In the genomic region with DNA sequence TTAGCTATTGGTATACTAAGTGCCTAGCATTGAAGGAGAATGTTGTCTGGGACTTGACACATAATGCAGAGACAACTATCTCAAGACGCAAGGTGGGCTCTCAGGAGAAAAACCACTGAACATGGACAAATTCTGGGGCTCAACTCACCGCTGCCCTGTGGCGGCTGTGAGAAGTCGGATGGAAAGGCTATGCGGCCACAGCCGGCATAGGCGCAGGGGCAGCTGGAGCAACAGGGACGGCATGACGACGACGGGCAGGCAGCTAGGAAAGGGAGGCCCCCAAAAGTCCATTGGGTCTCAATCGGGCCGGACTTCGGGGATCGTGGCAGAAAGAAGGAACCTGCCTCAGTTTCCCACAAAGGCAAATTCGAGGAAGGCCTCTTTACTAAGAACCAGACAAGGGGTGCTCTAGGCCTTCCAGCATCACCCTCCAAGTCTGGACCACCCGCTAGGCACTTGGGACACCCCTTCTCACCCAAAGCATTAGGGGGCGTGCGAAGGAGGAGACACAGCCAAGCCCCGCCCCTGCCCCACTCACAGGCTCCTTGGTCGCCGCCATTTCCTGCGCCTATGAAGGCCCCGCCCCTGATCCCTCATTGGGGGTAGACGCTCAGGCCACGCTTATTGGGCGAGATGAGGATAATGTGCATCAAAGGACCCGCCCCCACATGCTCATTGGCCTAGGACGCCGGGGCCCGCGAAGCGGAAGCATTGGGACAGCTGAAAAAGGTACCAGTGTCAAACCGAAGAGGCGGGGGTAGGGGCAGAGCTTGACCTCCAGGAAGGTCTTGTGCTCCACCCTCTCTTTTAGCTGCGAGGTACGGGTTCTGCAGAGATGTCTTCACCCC, we compare ENCODE assay signal across 8 mouse cellular contexts. TPM values are rescaled to one million over a fixed set of nuclear protein-coding genes. Genes with fewer than 3 reads are reported as not detected.
DNase-seq lines count a peak whose midpoint lies in the region; ATAC-seq and TF ChIP-seq lines count a peak whose summit lies in the region.

Gene Dnajc4, minus strand, starts transcription at position 562 of the 848 bp plus-strand sequence.

- intact Hi-C loops in heart, adult 2 months (cut with DNase I), result no loop called here

- H3K4me1 ChIP-seq in embryonic facial prominence, embryonic 14.5 days (ENCODE audit: control insufficient read depth, insufficient read depth, low read length), result peaks cover 29% of the 10 kb centered on the region
- H3K4me1 ChIP-seq in heart, adult 2 months (ENCODE audit: control insufficient read depth, insufficient read depth, low read length), result peaks cover 14% of the 10 kb centered on the region
- H3K4me1 ChIP-seq in limb, embryonic 14.5 days (ENCODE audit: control insufficient read depth, insufficient read depth, low read length), result peaks cover 32% of the 10 kb centered on the region
- peaks cover 25% of the 10 kb centered on the region for H3K4me1 ChIP-seq in midbrain, postnatal 0 days (ENCODE audit: insufficient read depth, low read length)

- peak; percentile 74 for TF ChIP-seq POLR2A in heart, adult 2 months (IDR thresholded peaks at IDR 0.05; ENCODE audit: insufficient read depth, low read depth, low read length)
- TF ChIP-seq POLR2A in limb, embryonic 14.5 days (IDR thresholded peaks at IDR 0.05; ENCODE audit: borderline replicate concordance, extremely low read depth, insufficient read depth, insufficient read length), result no peak

- H3K36me3 ChIP-seq in embryonic facial prominence, embryonic 14.5 days (ENCODE audit: control insufficient read depth, insufficient read depth, low read length), result no peaks in the 10 kb centered on the region
- H3K36me3 ChIP-seq in heart, adult 2 months (ENCODE audit: control insufficient read depth, insufficient read depth, low read length), result no peaks in the 10 kb centered on the region
- no peaks in the 10 kb centered on the region for H3K36me3 ChIP-seq in limb, embryonic 14.5 days (ENCODE audit: control insufficient read depth, insufficient read depth, low read length)
- H3K36me3 ChIP-seq in midbrain, postnatal 0 days (ENCODE audit: insufficient read depth, low read length), result no peaks in the 10 kb centered on the region

- H3K9me3 ChIP-seq in embryonic facial prominence, embryonic 14.5 days (ENCODE audit: control insufficient read depth, low read length), result no peaks in the 10 kb centered on the region
- no peaks in the 10 kb centered on the region for H3K9me3 ChIP-seq in limb, embryonic 14.5 days (ENCODE audit: control insufficient read depth, low read length)
- H3K9me3 ChIP-seq in midbrain, postnatal 0 days (ENCODE audit: low read length), result no peaks in the 10 kb centered on the region

- peak within 1 kb of the TSS; percentile 98 for H3K4me2 ChIP-seq in embryonic facial prominence, embryonic 14.5 days (ENCODE audit: low read depth, low read length)
- peak within 1 kb of the TSS; percentile 93 for H3K4me2 ChIP-seq in limb, embryonic 14.5 days (replicated peaks; ENCODE audit: low read depth, low read length, severe bottlenecking)
- H3K4me2 ChIP-seq in midbrain, postnatal 0 days (ENCODE audit: low read depth, low read length, poor library complexity, severe bottlenecking), result peak within 1 kb of the TSS; percentile 92

- H3K27ac ChIP-seq in embryonic facial prominence, embryonic 14.5 days (replicated peaks; ENCODE audit: low read depth, low read length), result peak within 1 kb of the TSS; percentile 61
- peak within 1 kb of the TSS; percentile 75 for H3K27ac ChIP-seq in heart, adult 2 months
- peak within 1 kb of the TSS; percentile 5; the same call in 1 of the 2 replicates for H3K27ac ChIP-seq in limb, embryonic 14.5 days (replicated peaks; ENCODE audit: low read depth, low read length)
- H3K27ac ChIP-seq in midbrain, postnatal 0 days (ENCODE audit: low read depth, low read length), result peak within 1 kb of the TSS; percentile 51

- peak; percentile 96 for ATAC-seq in embryonic facial prominence, embryonic 14.5 days (ENCODE audit: low read depth)
- ATAC-seq in limb, embryonic 14.5 days (ENCODE audit: low FRiP score, low read depth), result peak; percentile 93
- ATAC-seq in midbrain, postnatal 0 days (ENCODE audit: low FRiP score), result peak; percentile 93

- TF ChIP-seq CTCF in heart, adult 2 months (IDR thresholded peaks at IDR 0.05), result peak; percentile 43
- TF ChIP-seq CTCF in midbrain, postnatal 0 days (IDR thresholded peaks at IDR 0.05), result peak; percentile 44; the same call in 1 of the 2 replicates

- H3K9ac ChIP-seq in embryonic facial prominence, embryonic 14.5 days (ENCODE audit: low read depth, low read length), result peak within 1 kb of the TSS; percentile 65
- peak within 1 kb of the TSS; percentile 72 for H3K9ac ChIP-seq in heart, adult 2 months (ENCODE audit: low read depth, low read length)
- H3K9ac ChIP-seq in limb, embryonic 14.5 days (ENCODE audit: low read depth, low read length, severe bottlenecking), result peak within 1 kb of the TSS; percentile 65
- H3K9ac ChIP-seq in midbrain, postnatal 0 days (replicated peaks; ENCODE audit: low read length, poor library complexity, severe bottlenecking), result peak within 1 kb of the TSS; percentile 66

- peak; percentile 99 for DNase-seq in 3T3-L1 (ENCODE audit: low read depth, low spot score)
- DNase-seq in adrenal gland, postnatal 4 days (ENCODE audit: low spot score in 2 of 2), result peak; percentile 89 to 97
- DNase-seq in embryonic facial prominence, embryonic 14.5 days (ENCODE audit: low spot score), result peak; percentile 99
- peak; percentile 93 to 97 for DNase-seq in heart, adult 2 months
- peak; percentile 97 to 98 for DNase-seq in kidney, adult 8-10 months
- DNase-seq in limb, embryonic 14.5 days (ENCODE audit: low spot score), result peak; percentile 98
- peak; percentile 98 for DNase-seq in midbrain, postnatal 0 days (ENCODE audit: low spot score)
- peak; percentile 90 to 94 for DNase-seq in spleen, postnatal 14 days (ENCODE audit: low spot score in 2 of 2)

- peak; percentile 67; the same call in 1 of the 2 replicates for TF ChIP-seq EP300 in heart, adult 2 months (IDR thresholded peaks at IDR 0.05; ENCODE audit: insufficient read depth, low read depth, low read length)

- WGBS in embryonic facial prominence, embryonic 14.5 days, result 2% methylated on average over 29 of the region's 37 CpGs
- WGBS in heart, adult 2 months, result 2% methylated on average over 37 of the region's 37 CpGs
- WGBS in limb, embryonic 14.5 days, result 3% methylated on average over 37 of the region's 37 CpGs
- 2% methylated on average over 37 of the region's 37 CpGs for WGBS in midbrain, postnatal 0 days

- H3K4me3 ChIP-seq in embryonic facial prominence, embryonic 14.5 days (ENCODE audit: low read depth, low read length), result peak within 1 kb of the TSS; percentile 55
- H3K4me3 ChIP-seq in heart, adult 2 months, result peak within 1 kb of the TSS; percentile 87
- peak within 1 kb of the TSS; percentile 48 for H3K4me3 ChIP-seq in limb, embryonic 14.5 days (replicated peaks; ENCODE audit: low read length)
- peak within 1 kb of the TSS; percentile 44 for H3K4me3 ChIP-seq in midbrain, postnatal 0 days (ENCODE audit: low read depth, low read length)

- no peaks in the 10 kb centered on the region for H3K27me3 ChIP-seq in embryonic facial prominence, embryonic 14.5 days (replicated peaks; ENCODE audit: control insufficient read depth, insufficient read depth, low read length)
- no peaks in the 10 kb centered on the region for H3K27me3 ChIP-seq in heart, adult 2 months (ENCODE audit: control insufficient read depth, insufficient read depth, low read length)
- H3K27me3 ChIP-seq in limb, embryonic 14.5 days (ENCODE audit: control insufficient read depth, insufficient read depth, low read length), result no peaks in the 10 kb centered on the region
- no peaks in the 10 kb centered on the region for H3K27me3 ChIP-seq in midbrain, postnatal 0 days (ENCODE audit: insufficient read depth, low read length)

- no peaks in the 10 kb centered on the region for H3K79me2 ChIP-seq in heart, adult 2 months (replicated peaks; ENCODE audit: control insufficient read depth, insufficient read depth, low read length)

RNA-seq across cellular contexts. Expression of gene Dnajc4, which starts in this region (rescaled TPM):
- 10 to 100 TPM; 35.3 to 37.6 TPM for total RNA-seq in adrenal gland, postnatal 4 days (2021)
- 21.7 and 22.1 TPM in 2 replicates for polyA plus RNA-seq in embryonic facial prominence, embryonic 14.5 days (2014; fragmentation: Nextera tagmentation; extraction: Ambion mirVana)
- total RNA-seq in heart, adult 2 months (2021), result 10 to 100 TPM; 45.6 to 57.4 TPM
- polyA plus RNA-seq in heart, adult 2 months (2012; rRNA removed), result 57.6 and 68.4 TPM in 2 replicates
- polyA plus RNA-seq in limb, embryonic 14.5 days (2012; rRNA removed), result 32.4 and 38.0 TPM in 2 replicates
- polyA plus RNA-seq in limb, embryonic 14.5 days (2014; fragmentation: Nextera tagmentation; extraction: Ambion mirVana), result 24.4 and 26.8 TPM in 2 replicates
- total RNA-seq in midbrain, postnatal 0 days (2014; rRNA removed), result 14.9 and 31.2 TPM in 2 replicates
- 21.6 and 25.7 TPM in 2 replicates for polyA plus RNA-seq in midbrain, postnatal 0 days (2015; fragmentation: Nextera tagmentation; extraction: Ambion mirVana)

Comparison
In these comparisons a context has a peak if more than half of its experiments do, and no peak if none do; other contexts are left out.
1. Peak in every context shown above with its lines: DNase-seq, ATAC-seq, H3K4me3 ChIP-seq and H3K27ac ChIP-seq.
2. H3K27ac ChIP-seq: peak in every context shown above with its lines; median percentile 75 in heart, adult 2 months; 61 in embryonic facial prominence, embryonic 14.5 days; 51 in midbrain, postnatal 0 days; 5 in limb, embryonic 14.5 days.